Mouse (Mus musculus): ENCODE data around the gene Plppr2. TPM values are rescaled to one million over a fixed set of nuclear protein-coding genes. Genes with fewer than 3 reads are reported as not detected.

The Plppr2 gene
- polyA plus RNA-seq, 1 experiment, result 182 TPM

GRCm38 (mm10) chr9:21989230-21990110 is 52.6 kb downstream of the Plppr2 start, which contains the start of gene Rgl3:
Gene Rgl3 (minus strand): TSS chr9:21989446.
- DNase-seq (ENCODE audit: low read depth), result no peak
- TF ChIP-seq CTCF (IDR thresholded peaks at IDR 0.05; ENCODE audit: borderline replicate concordance, extremely low read depth, insufficient read depth, insufficient read length) (no peak), POLR2A (IDR thresholded peaks at IDR 0.05; ENCODE audit: borderline replicate concordance, extremely low read depth, insufficient read depth, insufficient read length, poor library complexity, severe bottlenecking) (no peak)

GRCm38 (mm10) chr9:21992227-21992626 is 55.4 kb downstream of the Plppr2 start:
- TF ChIP-seq POLR2A (IDR thresholded peaks at IDR 0.05; ENCODE audit: borderline replicate concordance, extremely low read depth, insufficient read depth, insufficient read length, poor library complexity, severe bottlenecking) (no peak), CTCF (IDR thresholded peaks at IDR 0.05; ENCODE audit: borderline replicate concordance, extremely low read depth, insufficient read depth, insufficient read length) (no peak)

DNA sequence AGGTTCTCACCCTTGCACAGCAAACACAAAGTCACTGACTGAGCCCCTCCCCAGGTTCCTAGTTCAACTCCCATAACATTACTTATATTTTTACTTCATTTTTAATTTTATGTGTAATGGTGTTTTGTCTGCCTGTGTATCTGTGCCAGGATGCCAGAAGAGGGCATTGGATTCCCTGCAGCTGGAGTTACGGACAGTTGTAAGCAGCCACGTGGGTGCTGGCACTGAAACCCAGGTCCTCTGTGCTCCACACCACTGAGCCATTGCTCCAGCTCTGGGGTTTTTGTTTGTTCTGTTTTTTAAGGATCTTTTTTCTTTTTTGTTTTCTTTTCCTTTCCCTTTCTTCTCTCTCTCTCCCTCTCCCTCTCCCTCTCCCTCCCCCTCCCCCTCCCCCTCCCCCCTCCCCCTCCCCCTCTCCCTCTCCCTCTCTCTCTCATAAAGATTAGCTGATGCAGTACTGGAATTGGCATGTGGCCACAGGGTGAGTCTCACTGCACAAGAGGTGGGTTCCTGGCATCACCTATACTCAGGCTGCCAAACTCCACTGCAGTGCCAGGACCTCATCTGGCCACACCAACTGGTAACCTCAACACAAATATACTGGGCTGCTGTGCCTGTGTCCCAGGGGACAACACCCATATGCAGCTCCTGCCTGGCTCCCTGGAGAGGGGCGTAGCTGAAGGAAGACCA is 59.5 kb downstream of the Plppr2 start:
- TF ChIP-seq POLR2A (IDR thresholded peaks at IDR 0.05; ENCODE audit: borderline replicate concordance, extremely low read depth, insufficient read depth, insufficient read length, poor library complexity, severe bottlenecking), result no peak
- no peak for TF ChIP-seq CTCF (IDR thresholded peaks at IDR 0.05; ENCODE audit: borderline replicate concordance, extremely low read depth, insufficient read depth, insufficient read length)
- no peak for DNase-seq (ENCODE audit: low read depth)

More at GRCm38 (mm10) chr9:21992227-21992626, 55.4 kb downstream of the Plppr2 start:
- no peak for DNase-seq (ENCODE audit: low read depth)

Other genes starting within 250 kb of the Plppr2 start
- 21.3 and 21.4 TPM in 2 replicates for gene Ldlr, start 213.6 kb upstream of the Plppr2 start, polyA plus RNA-seq (2012; rRNA removed)
- gene Spc24, start 176.7 kb upstream of the Plppr2 start, polyA plus RNA-seq (2012; rRNA removed), result 19.6 and 34.1 TPM in 2 replicates
- 5.9 and 10.8 TPM in 2 replicates for gene Kank2, start 138.3 kb upstream of the Plppr2 start, polyA plus RNA-seq (2012; rRNA removed)
- not detected in 2 replicates for gene Angptl8, start 101.5 kb upstream of the Plppr2 start, polyA plus RNA-seq (2012; rRNA removed)
- 53.6 and 59.4 TPM in 2 replicates for gene Dock6, start 84.4 kb upstream of the Plppr2 start, polyA plus RNA-seq (2012; rRNA removed)
- 23.3 and 34.1 TPM in 2 replicates for gene Rab3d, start 18.8 kb upstream of the Plppr2 start, polyA plus RNA-seq (2012; rRNA removed)
- 15.7 and 16.1 TPM in 2 replicates for gene Ccdc159, start 9.6 kb upstream of the Plppr2 start, polyA plus RNA-seq (2012; rRNA removed)
- gene Tmem205, start 9.5 kb upstream of the Plppr2 start, polyA plus RNA-seq (2012; rRNA removed), result 28.6 and 46.8 TPM in 2 replicates
- 7.3 and 8.7 TPM in 2 replicates for gene Swsap1, start 18.7 kb downstream of the Plppr2 start, polyA plus RNA-seq (2012; rRNA removed)
- 2.1 and 2.3 TPM in 2 replicates for gene Epor, start 26.5 kb downstream of the Plppr2 start, polyA plus RNA-seq (2012; rRNA removed)
- 1.8 and 2.3 TPM in 2 replicates for gene Rgl3, start 52.4 kb downstream of the Plppr2 start, polyA plus RNA-seq (2012; rRNA removed)
- gene Ccdc151, start 65.6 kb downstream of the Plppr2 start, polyA plus RNA-seq (2012; rRNA removed), result 5.2 and 6.7 TPM in 2 replicates
- gene Prkcsh, start 65.8 kb downstream of the Plppr2 start, polyA plus RNA-seq (2012; rRNA removed), result 121 and 126 TPM in 2 replicates
- 203 and 265 TPM in 2 replicates for gene Elavl3, start 115.0 kb downstream of the Plppr2 start, polyA plus RNA-seq (2012; rRNA removed)
- not detected in 2 replicates for gene Gm49318, start 134.2 kb downstream of the Plppr2 start, polyA plus RNA-seq (2012; rRNA removed)
- gene Zfp653, start 134.3 kb downstream of the Plppr2 start, polyA plus RNA-seq (2012; rRNA removed), result 49.1 and 62.1 TPM in 2 replicates
- 51.3 and 57.7 TPM in 2 replicates for gene Ecsit, start 148.4 kb downstream of the Plppr2 start, polyA plus RNA-seq (2012; rRNA removed)
- 0.35 and 0.55 TPM in 2 replicates for gene Cnn1, start 162.2 kb downstream of the Plppr2 start, polyA plus RNA-seq (2012; rRNA removed)
- gene Elof1, start 180.1 kb downstream of the Plppr2 start, polyA plus RNA-seq (2012; rRNA removed), result 138 and 193 TPM in 2 replicates
- 1.2 and 1.4 TPM in 2 replicates for gene Acp5, start 198.7 kb downstream of the Plppr2 start, polyA plus RNA-seq (2012; rRNA removed)
- gene Pigyl, start 219.8 kb downstream of the Plppr2 start, polyA plus RNA-seq (2012; rRNA removed), result 62.4 and 82.8 TPM in 2 replicates

Measured in brain, embryonic 14.5 days (tissue).